Mouse (Mus musculus): ENCODE results near the gene Mrgpre. TPM values are rescaled to one million over a fixed set of nuclear protein-coding genes. Genes with fewer than 3 reads are reported as not detected.

Mrgpre gene
- polyA plus RNA-seq, 1 experiment from 2014 or later = 1.9 TPM

GRCm38 (mm10) chr7:143738601-143739006, 45.7 kb downstream of the Mrgpre start:
- Histone ChIP-seq H3K9me3 (ENCODE audit: low read depth, low read length) (no peaks in the 10 kb centered on the region), H3K27me3 (ENCODE audit: insufficient read depth, low read length) (no peaks in the 10 kb centered on the region), H3K4me2 (peak overlapping the region; percentile 92), H3K9ac (peak overlapping the region; percentile 90), H3K4me3 (ENCODE audit: low read depth, low read length) (peak overlapping the region; percentile 76), H3K27ac (ENCODE audit: low read depth) (peak overlapping the region; percentile 87), H3K4me1 (ENCODE audit: insufficient read depth) (peaks cover 21% of the 10 kb centered on the region), H3K36me3 (ENCODE audit: insufficient read depth) (peaks cover 5% of the 10 kb centered on the region; the same call in 1 of the 2 replicates)
- 17% methylated on average over 5 of the region's 5 CpGs for WGBS
- TF ChIP-seq CTCF (IDR thresholded peaks at IDR 0.05; ENCODE audit: low read depth) = no peak
- ATAC-seq (ENCODE audit: insufficient read depth) (peak; percentile 35; the same call in 1 of the 2 replicates), DNase-seq (peak; percentile 71)

GRCm38 (mm10) chr7:143738194-143738593, 46.1 kb downstream of the Mrgpre start:
- 56% methylated on average over 6 of the region's 6 CpGs for WGBS
- DNase-seq (no peak), ATAC-seq (ENCODE audit: insufficient read depth) (peak; percentile 9; the same call in 1 of the 2 replicates)
- peak overlapping the region; percentile 92 for H3K4me2 ChIP-seq
- H3K36me3 ChIP-seq (ENCODE audit: insufficient read depth) = peaks cover 5% of the 10 kb centered on the region; the same call in 1 of the 2 replicates
- H3K4me3 ChIP-seq (ENCODE audit: low read depth, low read length) = peak overlapping the region; percentile 76
- H3K4me1 ChIP-seq (ENCODE audit: insufficient read depth) = peaks cover 21% of the 10 kb centered on the region
- H3K27me3 ChIP-seq (ENCODE audit: insufficient read depth, low read length) = no peaks in the 10 kb centered on the region
- TF ChIP-seq CTCF (IDR thresholded peaks at IDR 0.05; ENCODE audit: low read depth) = no peak
- no peaks in the 10 kb centered on the region for H3K9me3 ChIP-seq (ENCODE audit: low read depth, low read length)
- peak overlapping the region; percentile 90; the same call in 1 of the 2 replicates for H3K9ac ChIP-seq
- H3K27ac ChIP-seq (ENCODE audit: low read depth) = peak overlapping the region; percentile 87; the same call in 1 of the 2 replicates

- no peak for DNase-seq
- 82% methylated on average over 4 of the region's 4 CpGs for WGBS
- TF ChIP-seq CTCF (IDR thresholded peaks at IDR 0.05; ENCODE audit: low read depth) = no peak
Measured at GRCm38 (mm10) chr7:143733746-143734145, 50.6 kb downstream of the Mrgpre start.

GRCm38 (mm10) chr7:143729886-143730285, 54.4 kb downstream of the Mrgpre start:
- Histone ChIP-seq H3K4me2 (no peak overlapping the region), H3K27me3 (ENCODE audit: insufficient read depth, low read length) (no peaks in the 10 kb centered on the region), H3K9me3 (ENCODE audit: low read depth, low read length) (no peaks in the 10 kb centered on the region), H3K9ac (no peak overlapping the region), H3K36me3 (ENCODE audit: insufficient read depth) (peaks cover 11% of the 10 kb centered on the region; the same call in 1 of the 2 replicates), H3K4me1 (ENCODE audit: insufficient read depth) (no peaks in the 10 kb centered on the region), H3K4me3 (ENCODE audit: low read depth, low read length) (no peak overlapping the region), H3K27ac (ENCODE audit: low read depth) (no peak overlapping the region)
- 75% methylated on average over 10 of the region's 10 CpGs for WGBS
- ATAC-seq (ENCODE audit: insufficient read depth) (no peak), DNase-seq (no peak)
- TF ChIP-seq CTCF (IDR thresholded peaks at IDR 0.05; ENCODE audit: low read depth) = no peak

More at GRCm38 (mm10) chr7:143733746-143734145, 50.6 kb downstream of the Mrgpre start:
- no peaks in the 10 kb centered on the region for H3K27me3 ChIP-seq (ENCODE audit: insufficient read depth, low read length)
- H3K9ac ChIP-seq = no peak overlapping the region
- no peak overlapping the region for H3K4me2 ChIP-seq
- no peaks in the 10 kb centered on the region for H3K9me3 ChIP-seq (ENCODE audit: low read depth, low read length)
- H3K4me1 ChIP-seq (ENCODE audit: insufficient read depth) = peaks cover 8% of the 10 kb centered on the region
- ATAC-seq (ENCODE audit: insufficient read depth) = no peak
- H3K4me3 ChIP-seq (ENCODE audit: low read depth, low read length) = no peak overlapping the region
- H3K36me3 ChIP-seq (ENCODE audit: insufficient read depth) = peaks cover 11% of the 10 kb centered on the region; the same call in 1 of the 2 replicates
- no peak overlapping the region for H3K27ac ChIP-seq (ENCODE audit: low read depth)

Small RNA genes within 50 kb of the gene (microRNA-seq; reads per million reads assigned to microRNA genes)
- gene Gm22064 (ENCODE audit: borderline number of aligned reads) = not detected

Other genes starting within 250 kb of the Mrgpre start
- gene Nap1l4, start 235.4 kb downstream of the Mrgpre start, polyA plus RNA-seq (2014; fragmentation: Nextera tagmentation; extraction: Ambion mirVana) = 132 and 141 TPM in 2 replicates
- 59.8 and 65.9 TPM in 2 replicates for gene Cars, start 184.4 kb downstream of the Mrgpre start, polyA plus RNA-seq (2014; fragmentation: Nextera tagmentation; extraction: Ambion mirVana)
- 0.11 and 0.24 TPM in 2 replicates for gene Tnfrsf26, start 155.8 kb downstream of the Mrgpre start, polyA plus RNA-seq (2014; fragmentation: Nextera tagmentation; extraction: Ambion mirVana)
- gene Tnfrsf22, start 134.8 kb downstream of the Mrgpre start, polyA plus RNA-seq (2014; fragmentation: Nextera tagmentation; extraction: Ambion mirVana) = 9.3 and 13.6 TPM in 2 replicates
- 0.95 and 1.1 TPM in 2 replicates for gene Tnfrsf23, start 98.6 kb downstream of the Mrgpre start, polyA plus RNA-seq (2014; fragmentation: Nextera tagmentation; extraction: Ambion mirVana)
- 34.2 and 36.8 TPM in 2 replicates for gene Osbpl5, start 27.5 kb downstream of the Mrgpre start, polyA plus RNA-seq (2014; fragmentation: Nextera tagmentation; extraction: Ambion mirVana)
- not detected in 2 replicates for gene Mrgprg, start 17.5 kb downstream of the Mrgpre start, polyA plus RNA-seq (2014; fragmentation: Nextera tagmentation; extraction: Ambion mirVana)
- gene Nadsyn1, start 38.3 kb upstream of the Mrgpre start, polyA plus RNA-seq (2014; fragmentation: Nextera tagmentation; extraction: Ambion mirVana) = 6.7 and 9.5 TPM in 2 replicates
- gene Dhcr7, start 38.6 kb upstream of the Mrgpre start, polyA plus RNA-seq (2014; fragmentation: Nextera tagmentation; extraction: Ambion mirVana) = 44.2 and 45.3 TPM in 2 replicates
- gene Gm498, start 82.3 kb upstream of the Mrgpre start, polyA plus RNA-seq (2014; fragmentation: Nextera tagmentation; extraction: Ambion mirVana) = not detected in 2 replicates
- 2.1 and 2.2 TPM in 2 replicates for gene Shank2, start 217.4 kb upstream of the Mrgpre start, polyA plus RNA-seq (2014; fragmentation: Nextera tagmentation; extraction: Ambion mirVana)

Measured in lung, embryonic 14.5 days (tissue).